Mouse (Mus musculus) liver, embryonic 16.5 days (tissue): ENCODE measurements at regions not wholly inside any gene's neighbourhood (a gene's known extent, or its start where the extent isn't known, plus 50 kb on each side); places are given as distances from the start of the nearest gene placed in this dataset.

Source experiments
- ATAC-seq: fragments of 200-750 bp; cut with Nextera tagmentation; 2 replicates; pipeline ENCODE4 v1.8.0; 2017; ENCODE audit warnings: low read depth, mild to moderate bottlenecking, moderate number of reproducible peaks, moderate library complexity
- H3K27ac ChIP-seq: fragments of 300-500 bp; sonication (generic); 2 replicates; pipeline ENCODE4 v1.5.1; 2014; ENCODE audit warnings: mild to moderate bottlenecking, low read length
- H3K27me3 ChIP-seq: fragments of 300-500 bp; sonication (generic); 2 replicates; pipeline ENCODE4 v1.6.1; 2014; ENCODE audit warnings: low read depth, low read length, mixed read lengths; ENCODE audit not compliant: control insufficient read depth, insufficient read depth
- H3K36me3 ChIP-seq: fragments of 300-500 bp; sonication (generic); 2 replicates; pipeline ENCODE4 v1.6.1; 2014; ENCODE audit warnings: mild to moderate bottlenecking; ENCODE audit not compliant: control insufficient read depth, insufficient read depth
- H3K4me1 ChIP-seq: fragments of 300-500 bp; sonication (generic); 2 replicates; pipeline ENCODE4 v1.6.1; 2014; ENCODE audit warnings: low read depth, low read length, mixed read lengths; ENCODE audit not compliant: control insufficient read depth
- H3K4me2 ChIP-seq: fragments of 300-500 bp; sonication (generic); 2 replicates; pipeline ENCODE4 v1.6.1; 2014; ENCODE audit warnings: low read depth, low read length, mixed read lengths
- H3K4me3 ChIP-seq: fragments of 300-500 bp; sonication (generic); 2 replicates; pipeline ENCODE4 v1.5.1; 2014; ENCODE audit warnings: low read depth, mild to moderate bottlenecking, low read length
- H3K9ac ChIP-seq: fragments of 300-500 bp; sonication (generic); 2 replicates; pipeline ENCODE4 v1.6.1; 2014; ENCODE audit warnings: low read depth, low read length
- H3K9me3 ChIP-seq: fragments of 300-500 bp; sonication (generic); replicated peaks from 2 replicates; pipeline ENCODE4 v1.6.1; 2016; ENCODE audit warnings: low read length; ENCODE audit not compliant: control insufficient read depth
- WGBS: fragments of 180-500 bp; shearing (Covaris S2); extraction: QIAGEN DNeasy Blood & Tissue Kit; methylation state at CpG from one replicate; pipeline ENCODE4 v1.1.7; 2014; ENCODE audit not compliant: insufficient replicate concordance; 5-methylcytosine and 5-hydroxymethylcytosine counted together

- 74% methylated on average over 1 of the region's 1 CpGs for WGBS
- Histone ChIP-seq H3K36me3 (no peaks in the 10 kb centered on the region), H3K9ac (no peak overlapping the region), H3K4me3 (no peak overlapping the region), H3K4me1 (no peaks in the 10 kb centered on the region), H3K27me3 (no peaks in the 10 kb centered on the region), H3K9me3 (no peaks in the 10 kb centered on the region), H3K27ac (no peak overlapping the region), H3K4me2 (no peak overlapping the region)
- ATAC-seq = no peak
These were observed 225.8 kb upstream of the Vstm2b start for GRCm38 (mm10) chr7:40672348-40672747.

- Histone ChIP-seq H3K9ac (no peak overlapping the region), H3K9me3 (no peaks in the 10 kb centered on the region), H3K4me3 (no peak overlapping the region), H3K27me3 (no peaks in the 10 kb centered on the region), H3K4me2 (no peak overlapping the region), H3K27ac (no peak overlapping the region), H3K36me3 (no peaks in the 10 kb centered on the region), H3K4me1 (no peaks in the 10 kb centered on the region)
- ATAC-seq = no peak
- WGBS = 53% methylated on average over 3 of the region's 3 CpGs
These were observed 223.7 kb upstream of the Vstm2b start for GRCm38 (mm10) chr7:40674397-40674796.

- ATAC-seq = 0 out of 2 replicates have a peak, but pooled peaks have one; percentile 32
- H3K4me2 ChIP-seq = no peak overlapping the region
- H3K4me1 ChIP-seq = no peaks in the 10 kb centered on the region
- no peak overlapping the region for H3K9ac ChIP-seq
- no peak overlapping the region for H3K27ac ChIP-seq
- no peaks in the 10 kb centered on the region for H3K27me3 ChIP-seq
- H3K9me3 ChIP-seq = no peaks in the 10 kb centered on the region
- 41% methylated on average over 2 of the region's 2 CpGs for WGBS
- no peak overlapping the region for H3K4me3 ChIP-seq
- no peaks in the 10 kb centered on the region for H3K36me3 ChIP-seq
These were observed 220.5 kb upstream of the Vstm2b start for GRCm38 (mm10) chr7:40677601-40678000.

GRCm38 (mm10) chr7:40680567-40680966 is 217.6 kb upstream of the Vstm2b start:
- no peak for ATAC-seq
- H3K9ac ChIP-seq = no peak overlapping the region
- WGBS = 70% methylated on average over 12 of the region's 12 CpGs

GRCm38 (mm10) chr7:40680993-40681392 is 217.1 kb upstream of the Vstm2b start:
- H3K9ac ChIP-seq = no peak overlapping the region
- no peak overlapping the region for H3K4me2 ChIP-seq
- WGBS = 45% methylated on average over 6 of the region's 6 CpGs
- H3K27me3 ChIP-seq = no peaks in the 10 kb centered on the region
- no peak overlapping the region for H3K4me3 ChIP-seq
- no peak overlapping the region for H3K27ac ChIP-seq
- H3K36me3 ChIP-seq = no peaks in the 10 kb centered on the region
- ATAC-seq = no peak
- no peaks in the 10 kb centered on the region for H3K9me3 ChIP-seq
- no peaks in the 10 kb centered on the region for H3K4me1 ChIP-seq

More at GRCm38 (mm10) chr7:40680567-40680966, 217.6 kb upstream of the Vstm2b start:
- no peaks in the 10 kb centered on the region for H3K9me3 ChIP-seq
- H3K27me3 ChIP-seq = no peaks in the 10 kb centered on the region
- no peak overlapping the region for H3K4me2 ChIP-seq
- no peak overlapping the region for H3K4me3 ChIP-seq
- no peaks in the 10 kb centered on the region for H3K36me3 ChIP-seq
- H3K27ac ChIP-seq = no peak overlapping the region
- H3K4me1 ChIP-seq = no peaks in the 10 kb centered on the region

- no peaks in the 10 kb centered on the region for H3K36me3 ChIP-seq
- H3K27me3 ChIP-seq = no peaks in the 10 kb centered on the region
- H3K4me3 ChIP-seq = no peak overlapping the region
- no peaks in the 10 kb centered on the region for H3K9me3 ChIP-seq
- peak; percentile 50; the same call in 1 of the 2 replicates for ATAC-seq
- H3K4me1 ChIP-seq = no peaks in the 10 kb centered on the region
- no peak overlapping the region for H3K4me2 ChIP-seq
- no peak overlapping the region for H3K9ac ChIP-seq
- 32% methylated on average over 1 of the region's 1 CpGs for WGBS
- H3K27ac ChIP-seq = no peak overlapping the region
These were observed 215.0 kb upstream of the Vstm2b start for GRCm38 (mm10) chr7:40683176-40683575.

- Histone ChIP-seq H3K36me3 (no peaks in the 10 kb centered on the region), H3K4me3 (no peak overlapping the region), H3K9ac (no peak overlapping the region), H3K27me3 (no peaks in the 10 kb centered on the region), H3K9me3 (no peaks in the 10 kb centered on the region), H3K4me2 (no peak overlapping the region), H3K4me1 (no peaks in the 10 kb centered on the region), H3K27ac (no peak overlapping the region)
- ATAC-seq = no peak
- WGBS = 37% methylated on average over 3 of the region's 3 CpGs
These were observed 214.5 kb upstream of the Vstm2b start for GRCm38 (mm10) chr7:40683641-40684040.

GRCm38 (mm10) chr7:40687005-40687404 is 211.1 kb upstream of the Vstm2b start:
- Histone ChIP-seq H3K27me3 (no peaks in the 10 kb centered on the region), H3K9ac (no peak overlapping the region), H3K4me1 (no peaks in the 10 kb centered on the region), H3K4me2 (no peak overlapping the region), H3K9me3 (no peaks in the 10 kb centered on the region), H3K4me3 (no peak overlapping the region), H3K27ac (no peak overlapping the region), H3K36me3 (no peaks in the 10 kb centered on the region)
- ATAC-seq = no peak
- 73% methylated on average over 3 of the region's 3 CpGs for WGBS

- no peak for ATAC-seq
- no peaks in the 10 kb centered on the region for H3K9me3 ChIP-seq
- H3K27ac ChIP-seq = no peak overlapping the region
- H3K36me3 ChIP-seq = no peaks in the 10 kb centered on the region
- H3K4me1 ChIP-seq = no peaks in the 10 kb centered on the region
- no peak overlapping the region for H3K4me3 ChIP-seq
- H3K27me3 ChIP-seq = no peaks in the 10 kb centered on the region
- no peak overlapping the region for H3K4me2 ChIP-seq
- WGBS = 56% methylated on average over 4 of the region's 4 CpGs
- no peak overlapping the region for H3K9ac ChIP-seq
These were observed 209.6 kb upstream of the Vstm2b start for GRCm38 (mm10) chr7:40688546-40688945.
